Mouse (Mus musculus) adrenal gland, postnatal 4 days (tissue): ENCODE results near the gene Gm5129. TPM values are rescaled to one million over a fixed set of nuclear protein-coding genes. Genes with fewer than 3 reads are reported as not detected.
"Not testable (repeated sequence)": the region's sequence is repeated elsewhere in the genome, so short reads cannot be mapped to it uniquely, and the experiment has no call there.

Experiments used
- DNase-seq, 2 experiments: peaks; one replicate each; pipeline ENCODE4 v3.0.0; 2021 to 2022; ENCODE audit warnings: low spot score in 2 of 2, mixed read lengths in 2 of 2
- long read RNA-seq, 2 experiments: library from polyadenylated mRNA; stranded (forward); transcript quantifications; one replicate each; pipeline ENCODE4 v2.0.0; 2021
- total RNA-seq, 2 experiments: library from RNA; stranded (reverse); gene quantifications; 2 replicates each; pipeline ENCODE4 v1.2.3; 2021

Gm5129 gene
- 1 to 10 TPM in 1 of 2 experiments, not detected in 1; 1.3 TPM for total RNA-seq
- long read RNA-seq, experiment 1, partial matches to known transcripts = 0 of 1 reads
- long read RNA-seq, experiment 1, other reads (novel, unspliced or antisense) = 0 of 1 reads
- long read RNA-seq, experiment 2 = 0 reads

DNA sequence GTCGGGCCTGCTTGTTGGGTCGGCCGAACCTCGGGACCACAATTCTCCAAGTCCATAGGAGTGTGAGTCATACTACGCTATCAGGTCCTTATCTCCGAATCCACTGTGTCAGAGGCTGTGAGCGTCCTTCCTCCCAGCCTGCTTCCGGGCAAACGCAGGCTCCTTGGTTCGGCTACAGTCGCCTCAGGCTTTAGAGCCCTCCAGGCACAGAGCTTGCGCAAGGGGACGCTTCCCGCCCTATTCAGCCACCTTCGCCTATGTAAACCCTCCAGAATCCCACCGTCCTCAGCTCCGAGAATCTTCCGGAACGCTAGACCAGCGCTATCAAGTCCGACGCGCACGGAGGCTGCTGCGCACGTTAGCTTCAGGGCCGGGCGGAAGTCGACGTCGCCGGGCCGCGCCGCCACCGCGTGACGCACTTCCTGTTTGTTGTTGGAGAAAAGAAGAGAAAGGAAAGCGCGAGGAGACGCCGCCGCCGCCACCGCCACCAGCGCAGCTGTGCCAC lies at the start of gene Gm5129, which contains the start of gene Dnajb6:
TSS of gene Gm5129 (minus strand) at position 380 of the 505 bp plus-strand sequence.
TSS of gene Dnajb6 (plus strand) at position 132 of the 505 bp plus-strand sequence.
- peak; percentile 95 to 97 for DNase-seq

- not testable (repeated sequence) for DNase-seq
These were observed 49.2 kb upstream of the Gm5129 start for GRCm38 (mm10) chr5:29784906-29785305.

DNA sequence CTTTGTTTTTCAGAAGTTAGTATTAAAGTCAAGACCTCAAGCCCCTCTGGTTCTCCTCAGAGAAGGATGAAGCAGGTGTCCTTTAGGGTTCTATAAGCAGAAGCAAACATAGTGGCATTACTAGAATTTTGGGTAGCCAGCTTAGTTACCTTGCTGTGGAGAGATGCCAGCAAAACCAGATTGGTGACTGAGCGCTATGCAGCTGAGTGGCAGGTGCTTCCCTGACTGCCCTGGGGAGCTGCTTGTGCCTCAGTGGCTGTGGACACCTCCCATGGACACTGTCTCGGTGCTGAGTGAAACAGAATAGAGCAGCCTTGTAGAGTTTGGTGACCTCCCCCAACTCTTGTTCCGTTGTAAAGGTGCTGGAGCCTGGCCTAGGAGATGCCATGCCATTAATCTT lies 46.5 kb upstream of the Gm5129 start:
- DNase-seq = no peak

DNA sequence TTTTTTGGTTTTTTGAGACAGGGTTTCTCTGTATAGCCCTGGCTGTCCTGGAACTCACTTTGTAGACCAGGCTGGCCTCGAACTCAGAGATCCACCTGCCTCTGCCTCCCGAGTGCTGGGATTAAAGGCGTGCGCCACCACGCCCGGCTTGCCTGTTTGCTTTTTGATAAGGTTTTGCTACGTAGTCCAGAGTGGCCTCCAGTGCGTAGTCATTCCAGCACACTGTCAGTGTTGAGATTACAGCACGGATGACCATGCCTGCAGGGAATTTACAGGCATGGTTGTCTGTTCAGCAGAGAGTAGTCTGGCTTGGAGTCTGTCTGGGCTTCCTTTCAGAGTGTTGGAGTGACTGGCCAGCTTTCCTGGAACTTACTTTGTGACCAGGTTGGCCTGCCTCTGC lies 44.0 kb upstream of the Gm5129 start:
- not testable (repeated sequence) for DNase-seq

DNA sequence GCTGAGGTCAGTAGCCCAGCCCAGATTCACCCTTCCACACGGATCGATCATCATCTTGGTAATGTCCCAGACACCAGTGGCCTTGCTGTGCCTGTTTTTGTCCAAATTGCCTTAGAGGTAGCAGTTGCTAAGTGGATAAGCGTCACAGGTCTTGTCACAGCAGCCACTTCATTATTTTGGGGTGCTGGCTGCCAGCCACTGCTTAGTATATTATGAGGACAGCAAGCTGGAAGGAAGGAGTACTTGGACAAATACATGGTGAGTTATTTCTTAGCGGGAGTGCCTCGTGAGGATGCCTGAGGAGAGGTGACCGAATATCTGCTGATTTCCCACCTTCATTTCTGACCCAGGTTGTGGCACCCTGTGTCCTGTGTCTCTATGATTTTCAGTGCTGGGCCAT lies 42.3 kb upstream of the Gm5129 start:
- no peak for DNase-seq

DNA sequence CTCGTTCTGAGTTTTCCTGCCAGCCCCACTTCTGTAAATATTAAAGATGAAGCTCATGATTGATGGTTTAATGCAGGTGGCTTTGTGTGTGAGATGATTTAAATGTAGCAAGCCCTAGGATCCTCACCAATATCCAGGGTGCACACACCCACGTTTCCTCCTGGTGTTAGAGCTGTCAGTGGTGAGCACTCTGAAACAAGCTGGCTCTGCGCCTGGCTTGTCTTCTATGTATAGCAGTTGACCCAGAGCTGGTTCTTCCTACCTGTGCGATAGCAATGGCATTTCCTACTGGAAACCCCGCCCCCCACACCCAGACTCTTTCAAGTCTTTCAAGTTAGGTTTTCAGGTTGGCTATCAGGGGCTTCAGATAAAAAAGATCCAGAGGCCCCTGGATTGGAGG lies 39.7 kb upstream of the Gm5129 start:
- DNase-seq = no peak

GRCm38 (mm10) chr5:29773460-29774150 lies 37.9 kb upstream of the Gm5129 start:
- no peak for DNase-seq

DNA sequence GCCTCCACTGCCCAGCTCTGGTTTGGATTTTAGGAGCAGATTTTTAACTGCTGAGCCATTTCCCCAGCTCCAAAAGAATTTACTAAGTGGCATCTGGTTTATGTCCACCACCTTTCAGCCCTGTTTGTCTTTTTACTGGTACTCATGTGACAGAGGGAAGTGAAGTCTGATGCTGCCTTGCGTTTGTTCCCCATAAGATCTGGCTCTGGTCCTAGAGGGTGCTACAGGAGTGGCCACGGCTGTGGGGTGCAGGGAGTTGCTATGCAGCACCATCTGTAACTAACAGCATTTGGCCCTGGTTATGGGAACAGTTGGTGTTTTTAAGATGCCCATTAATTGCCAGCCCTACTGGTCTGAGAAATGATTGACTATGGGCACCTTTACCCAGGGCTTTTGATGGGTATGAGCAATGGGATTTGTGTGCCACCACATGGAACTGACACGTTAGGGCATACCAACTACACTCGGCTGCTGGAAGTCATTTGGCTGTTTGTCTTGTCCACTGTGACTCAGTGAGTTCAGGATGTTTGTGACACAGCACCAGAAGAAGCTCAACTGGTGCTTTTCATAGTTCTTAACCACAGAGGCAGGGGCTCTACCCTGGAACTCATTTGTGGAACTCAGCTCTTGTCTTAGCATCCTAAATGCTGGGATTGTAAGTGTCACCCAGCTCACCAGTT lies 37.1 kb upstream of the Gm5129 start:
- DNase-seq = no peak

GRCm38 (mm10) chr5:29772038-29772437 lies 36.3 kb upstream of the Gm5129 start:
- DNase-seq = no peak

DNA sequence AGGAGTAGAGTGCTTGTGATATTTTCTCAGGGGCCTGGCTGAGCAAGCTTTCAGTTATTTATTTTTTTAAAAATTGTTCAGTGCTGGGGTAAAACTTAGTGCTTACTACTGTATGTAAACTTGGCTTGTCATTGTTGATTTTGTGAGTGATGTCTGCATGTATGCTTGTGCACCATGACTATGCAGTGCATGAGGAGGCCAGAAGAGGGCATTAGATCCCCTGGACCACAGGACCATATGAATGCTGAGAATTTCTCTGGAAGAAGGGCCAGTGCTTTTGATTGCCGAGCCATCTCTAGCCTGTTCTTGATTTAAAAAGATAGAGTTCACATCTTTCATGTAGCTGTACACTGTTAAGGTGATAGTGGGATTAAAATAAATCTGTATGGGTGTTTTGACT lies 35.2 kb upstream of the Gm5129 start:
- no peak for DNase-seq

- no peak for DNase-seq
These were observed 23.6 kb upstream of the Gm5129 start for GRCm38 (mm10) chr5:29759318-29759717.

- no peak for DNase-seq
These were observed 17.2 kb upstream of the Gm5129 start for GRCm38 (mm10) chr5:29752894-29753293.

DNA sequence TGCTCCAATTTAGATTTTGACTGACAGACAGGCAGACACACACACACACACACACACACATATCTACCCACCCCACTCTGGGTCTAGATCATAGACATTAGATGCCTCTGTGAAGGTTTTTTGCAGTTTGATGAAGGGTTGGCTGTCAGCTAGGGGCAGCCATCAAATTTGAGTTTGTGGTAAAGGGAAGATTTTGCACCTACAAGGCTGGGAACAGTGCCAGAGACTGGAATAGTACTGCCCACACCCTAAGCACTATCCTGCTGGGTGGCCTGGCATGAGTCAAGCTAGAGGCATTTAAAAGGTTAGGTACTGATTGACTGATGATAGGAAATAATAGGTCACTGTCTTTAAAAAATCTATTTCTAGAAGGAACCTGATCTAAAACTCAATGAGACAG lies 15.6 kb upstream of the Gm5129 start:
- no peak for DNase-seq

DNA sequence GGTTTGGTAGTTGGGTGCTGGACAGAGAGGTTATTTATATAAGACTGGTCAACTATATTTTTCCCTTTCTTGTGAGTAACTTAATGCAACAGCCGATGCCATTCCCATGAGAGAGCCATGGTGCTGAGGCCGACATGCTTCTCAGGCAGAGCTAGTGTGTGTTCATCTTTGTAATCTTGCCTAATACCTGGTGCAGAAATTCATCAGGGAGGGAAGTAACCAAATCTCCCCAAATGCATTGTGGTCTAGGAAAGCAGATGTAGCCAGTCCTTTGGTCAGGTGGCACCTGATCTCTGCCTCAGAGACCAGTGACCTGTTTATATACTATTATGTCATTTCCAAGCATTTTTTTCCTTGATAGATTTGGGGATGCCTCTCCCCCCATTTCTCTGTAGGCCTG lies 11.9 kb upstream of the Gm5129 start:
- DNase-seq = no peak

- DNase-seq = no peak
These were observed 5.4 kb upstream of the Gm5129 start for GRCm38 (mm10) chr5:29741093-29741492.

DNA sequence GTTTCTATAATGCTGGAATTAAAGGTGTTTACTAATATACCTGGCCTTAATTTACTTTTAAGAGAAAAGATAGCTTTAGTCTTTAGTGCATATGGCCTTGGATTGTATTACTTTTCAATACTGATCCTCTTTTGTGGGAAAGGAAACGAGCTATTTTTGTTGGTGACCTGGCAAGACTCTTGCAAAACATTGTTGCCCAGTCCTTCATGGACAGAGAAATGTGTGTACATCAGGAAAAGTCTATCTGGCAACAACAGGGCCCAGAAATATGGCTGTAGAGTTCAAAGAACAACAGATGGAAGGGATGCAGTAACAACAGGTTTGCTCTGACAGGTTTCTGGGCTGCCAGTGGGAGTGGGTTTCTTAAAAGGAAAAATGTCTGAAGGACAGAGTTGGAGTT lies 4.9 kb upstream of the Gm5129 start:
- no peak for DNase-seq

- DNase-seq = no peak
These were observed 2.3 kb upstream of the Gm5129 start for GRCm38 (mm10) chr5:29738076-29738475.

DNA sequence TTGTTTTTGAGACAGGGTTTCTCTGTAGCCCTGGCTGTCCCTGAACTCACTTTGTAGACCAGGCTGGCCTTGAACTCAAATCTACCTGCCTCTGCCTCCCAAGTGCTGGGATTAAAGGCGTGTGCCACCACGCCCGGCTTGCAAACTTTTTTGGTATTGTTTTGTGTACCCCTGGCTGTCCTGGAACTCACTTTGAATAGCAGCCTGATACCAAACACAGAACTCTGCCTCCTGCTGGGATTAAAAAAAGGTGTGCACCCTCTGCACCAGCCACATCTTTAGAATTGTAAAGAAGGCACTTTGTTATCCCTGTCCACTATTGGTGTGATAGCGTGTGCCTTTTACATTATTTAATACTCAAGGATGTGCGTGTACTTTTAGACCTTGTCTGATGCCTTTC lies 1.7 kb upstream of the Gm5129 start:
- no peak for DNase-seq

DNA sequence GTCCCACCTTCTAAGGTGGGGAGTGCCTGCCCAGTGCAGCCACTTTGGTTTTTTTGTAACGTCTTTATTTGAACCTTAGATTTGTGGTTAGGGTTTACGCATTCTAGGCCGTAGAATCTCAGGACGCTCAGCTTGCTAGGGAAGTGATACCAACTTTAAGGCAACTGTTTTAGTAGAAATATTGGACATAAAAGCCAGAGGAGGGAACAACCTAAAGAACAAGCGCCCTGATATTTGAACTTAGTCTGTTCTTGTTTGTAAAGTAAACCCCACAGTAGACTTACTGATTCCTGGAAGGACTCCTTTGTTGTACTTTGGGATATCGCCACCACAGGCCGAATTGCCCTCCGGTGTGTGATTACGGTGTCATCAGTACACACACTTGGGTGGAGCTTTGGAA lies 1.2 kb upstream of the Gm5129 start:
- DNase-seq = no peak

DNA sequence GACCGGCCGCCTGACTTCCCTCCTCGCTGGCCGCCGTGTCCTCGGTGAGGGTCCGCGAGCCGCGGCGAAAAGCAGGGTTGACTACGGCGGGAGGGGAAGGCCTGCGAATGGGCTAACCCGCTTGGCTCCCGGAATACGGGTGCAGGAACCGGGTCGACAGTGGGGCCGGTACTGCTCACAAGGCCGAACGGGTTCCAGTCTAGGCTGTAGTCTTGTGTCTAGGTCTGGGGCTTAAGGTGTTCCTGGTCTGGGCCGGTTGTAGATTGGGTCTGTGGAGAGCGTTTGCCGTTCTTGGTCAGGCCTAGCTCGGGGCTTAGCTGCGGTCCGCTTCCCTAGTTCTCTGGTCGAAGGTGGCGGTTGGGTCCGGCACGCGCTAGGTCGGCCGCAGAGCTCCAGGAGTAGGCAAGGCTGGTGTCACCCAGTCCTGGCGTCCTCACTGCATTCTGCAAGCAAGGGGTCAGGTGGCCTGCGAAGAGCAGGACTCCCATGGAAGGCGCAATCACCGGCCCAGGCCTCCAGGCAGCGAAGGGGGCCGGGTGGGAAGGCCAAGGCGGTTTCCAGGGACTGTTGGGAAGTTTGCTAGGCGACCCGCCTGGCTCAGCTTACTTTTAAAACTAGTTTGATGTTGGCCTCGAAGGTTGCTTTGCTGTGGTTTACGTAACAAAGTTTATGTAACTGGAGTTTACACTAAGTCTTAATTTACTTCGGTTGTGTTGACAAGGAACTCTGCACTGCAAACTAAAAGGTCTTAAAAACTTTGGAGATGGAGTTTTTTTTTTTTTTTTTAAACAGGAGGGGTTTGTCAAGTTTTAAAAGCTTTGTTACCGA lies 551 bp upstream of the Gm5129 start:
- DNase-seq = peak; percentile 42 to 47

GRCm38 (mm10) chr5:29734831-29735510 lies 765 bp downstream of the Gm5129 start:
- DNase-seq = no peak
